Mouse (Mus musculus): ENCODE data around the gene Anxa5. TPM values are rescaled to one million over a fixed set of nuclear protein-coding genes. Genes with fewer than 3 reads are reported as not detected.

Anxa5 gene
- polyA plus RNA-seq, 1 experiment, result 177 TPM

GRCm38 (mm10) chr3:36474938-36475483, 683 bp downstream of the Anxa5 start:
- no peak for TF ChIP-seq CTCF (IDR thresholded peaks at IDR 0.05; ENCODE audit: borderline replicate concordance, insufficient read depth, low read depth, low read length)
- TF ChIP-seq POLR2A (IDR thresholded peaks at IDR 0.05; ENCODE audit: borderline replicate concordance, insufficient read depth, low read length), result no peak
- peak overlapping the region; percentile 24; the same call in 1 of the 2 replicates for H3K27ac ChIP-seq (ENCODE audit: insufficient read depth, low read length)
- 2% methylated on average over 24 of the region's 24 CpGs for WGBS
- DNase-seq, result peak in 1 of 2 experiments; percentile 46
- H3K4me3 ChIP-seq (replicated peaks; ENCODE audit: insufficient read depth, low read depth, low read length), result peak overlapping the region; percentile 78
- no peaks in the 10 kb centered on the region for H3K27me3 ChIP-seq (ENCODE audit: control insufficient read depth, insufficient read depth, low read length)
- H3K4me1 ChIP-seq (ENCODE audit: control insufficient read depth, insufficient read depth, low read length), result no peaks in the 10 kb centered on the region

DNA sequence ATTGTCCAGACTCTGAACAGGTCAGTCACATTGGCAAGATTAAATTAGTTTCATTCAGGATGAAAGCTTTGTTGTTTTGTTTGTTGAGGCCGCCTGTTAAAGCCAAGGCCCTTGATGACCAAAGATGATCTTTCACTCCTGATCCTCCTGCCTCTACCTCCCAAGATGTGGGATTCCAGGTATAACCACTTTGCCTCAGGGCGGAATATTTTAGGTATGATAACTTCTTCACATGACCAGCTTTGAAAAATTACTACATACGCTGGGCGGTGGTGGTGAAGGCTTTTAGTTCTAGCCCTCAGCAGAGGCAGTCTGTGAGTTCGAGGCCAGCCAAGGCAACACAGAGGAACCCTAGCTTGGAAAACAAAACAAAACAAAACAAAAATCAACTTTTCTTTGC, 1.3 kb downstream of the Anxa5 start:
- 89% methylated on average over 5 of the region's 5 CpGs for WGBS
- Histone ChIP-seq H3K27me3 (ENCODE audit: control insufficient read depth, insufficient read depth, low read length) (no peaks in the 10 kb centered on the region), H3K4me1 (ENCODE audit: control insufficient read depth, insufficient read depth, low read length) (no peaks in the 10 kb centered on the region), H3K27ac (ENCODE audit: insufficient read depth, low read length) (no peak overlapping the region), H3K4me3 (replicated peaks; ENCODE audit: insufficient read depth, low read depth, low read length) (no peak overlapping the region)
- DNase-seq, result no peak
- TF ChIP-seq POLR2A (IDR thresholded peaks at IDR 0.05; ENCODE audit: borderline replicate concordance, insufficient read depth, low read length) (no peak), CTCF (IDR thresholded peaks at IDR 0.05; ENCODE audit: borderline replicate concordance, insufficient read depth, low read depth, low read length) (no peak)

GRCm38 (mm10) chr3:36473222-36473621, 2.5 kb downstream of the Anxa5 start:
- Histone ChIP-seq H3K4me1 (ENCODE audit: control insufficient read depth, insufficient read depth, low read length) (no peaks in the 10 kb centered on the region), H3K4me3 (replicated peaks; ENCODE audit: insufficient read depth, low read depth, low read length) (no peak overlapping the region), H3K27me3 (ENCODE audit: control insufficient read depth, insufficient read depth, low read length) (no peaks in the 10 kb centered on the region), H3K27ac (ENCODE audit: insufficient read depth, low read length) (no peak overlapping the region)
- no peak for TF ChIP-seq CTCF (IDR thresholded peaks at IDR 0.05; ENCODE audit: borderline replicate concordance, insufficient read depth, low read depth, low read length)
- no peak for TF ChIP-seq POLR2A (IDR thresholded peaks at IDR 0.05; ENCODE audit: borderline replicate concordance, insufficient read depth, low read length)
- no peak for DNase-seq
- WGBS, result 97% methylated on average over 5 of the region's 5 CpGs

DNA sequence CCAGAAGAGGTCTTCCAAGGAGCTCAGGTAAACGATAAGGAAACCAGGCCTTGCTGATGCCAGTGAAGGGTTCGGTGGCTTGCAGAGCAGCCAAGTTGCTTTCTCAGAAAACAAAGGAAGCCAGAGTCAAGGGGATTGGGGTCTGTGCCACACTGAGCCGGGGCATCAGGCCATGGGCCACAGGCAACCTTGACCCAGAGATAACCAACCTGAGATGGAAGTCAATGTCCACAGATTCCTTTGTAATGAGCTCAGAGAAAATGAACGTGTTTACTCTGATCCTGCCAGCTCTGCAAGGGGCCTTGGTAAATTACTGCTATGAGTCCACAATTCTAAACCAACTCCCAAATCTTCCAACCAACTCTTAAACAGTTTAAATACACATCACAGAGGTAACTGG, 3.8 kb downstream of the Anxa5 start:
- no peaks in the 10 kb centered on the region for H3K4me1 ChIP-seq (ENCODE audit: control insufficient read depth, insufficient read depth, low read length)
- no peak for DNase-seq
- no peak overlapping the region for H3K27ac ChIP-seq (ENCODE audit: insufficient read depth, low read length)
- H3K4me3 ChIP-seq (replicated peaks; ENCODE audit: insufficient read depth, low read depth, low read length), result no peak overlapping the region
- H3K27me3 ChIP-seq (ENCODE audit: control insufficient read depth, insufficient read depth, low read length), result no peaks in the 10 kb centered on the region
- 66% methylated on average over 4 of the region's 4 CpGs for WGBS
- TF ChIP-seq POLR2A (IDR thresholded peaks at IDR 0.05; ENCODE audit: borderline replicate concordance, insufficient read depth, low read length) (no peak), CTCF (IDR thresholded peaks at IDR 0.05; ENCODE audit: borderline replicate concordance, insufficient read depth, low read depth, low read length) (no peak)

DNA sequence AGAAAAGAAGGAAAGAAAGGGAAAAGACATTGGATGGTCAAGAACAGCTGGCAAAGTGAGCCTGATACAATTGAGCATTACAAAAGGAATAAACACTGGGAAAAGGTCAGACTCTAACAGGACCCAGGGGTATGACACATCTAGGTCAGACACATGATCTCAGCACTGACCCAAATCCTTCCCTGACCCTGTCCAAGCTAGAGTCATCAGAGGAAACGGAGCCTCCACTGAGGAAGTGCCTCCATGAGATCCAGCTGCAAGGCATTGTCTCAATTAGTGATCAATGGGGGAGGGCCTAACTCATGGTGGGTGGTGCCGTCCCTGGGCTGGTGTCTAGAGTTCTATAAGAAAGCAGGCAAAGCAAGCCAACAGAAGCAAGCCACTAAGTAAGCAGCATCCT, 6.8 kb downstream of the Anxa5 start:
- H3K4me1 ChIP-seq (ENCODE audit: control insufficient read depth, insufficient read depth, low read length), result no peaks in the 10 kb centered on the region
- no peaks in the 10 kb centered on the region for H3K27me3 ChIP-seq (ENCODE audit: control insufficient read depth, insufficient read depth, low read length)
- WGBS, result 70% methylated on average over 2 of the region's 2 CpGs
- DNase-seq, result no peak
- TF ChIP-seq CTCF (IDR thresholded peaks at IDR 0.05; ENCODE audit: borderline replicate concordance, insufficient read depth, low read depth, low read length) (no peak), POLR2A (IDR thresholded peaks at IDR 0.05; ENCODE audit: borderline replicate concordance, insufficient read depth, low read length) (no peak)
- H3K4me3 ChIP-seq (replicated peaks; ENCODE audit: insufficient read depth, low read depth, low read length), result no peak overlapping the region
- no peak overlapping the region for H3K27ac ChIP-seq (ENCODE audit: insufficient read depth, low read length)

- no peak overlapping the region for H3K4me3 ChIP-seq (replicated peaks; ENCODE audit: insufficient read depth, low read depth, low read length)
- no peaks in the 10 kb centered on the region for H3K27me3 ChIP-seq (ENCODE audit: control insufficient read depth, insufficient read depth, low read length)
- no peak overlapping the region for H3K27ac ChIP-seq (ENCODE audit: insufficient read depth, low read length)
- H3K4me1 ChIP-seq (ENCODE audit: control insufficient read depth, insufficient read depth, low read length), result no peaks in the 10 kb centered on the region
- TF ChIP-seq CTCF (IDR thresholded peaks at IDR 0.05; ENCODE audit: borderline replicate concordance, insufficient read depth, low read depth, low read length), result no peak
- TF ChIP-seq POLR2A (IDR thresholded peaks at IDR 0.05; ENCODE audit: borderline replicate concordance, insufficient read depth, low read length), result no peak
- WGBS, result 91% methylated on average over 7 of the region's 7 CpGs
- no peak for DNase-seq
Observed at GRCm38 (mm10) chr3:36467632-36468031, 8.1 kb downstream of the Anxa5 start.

DNA sequence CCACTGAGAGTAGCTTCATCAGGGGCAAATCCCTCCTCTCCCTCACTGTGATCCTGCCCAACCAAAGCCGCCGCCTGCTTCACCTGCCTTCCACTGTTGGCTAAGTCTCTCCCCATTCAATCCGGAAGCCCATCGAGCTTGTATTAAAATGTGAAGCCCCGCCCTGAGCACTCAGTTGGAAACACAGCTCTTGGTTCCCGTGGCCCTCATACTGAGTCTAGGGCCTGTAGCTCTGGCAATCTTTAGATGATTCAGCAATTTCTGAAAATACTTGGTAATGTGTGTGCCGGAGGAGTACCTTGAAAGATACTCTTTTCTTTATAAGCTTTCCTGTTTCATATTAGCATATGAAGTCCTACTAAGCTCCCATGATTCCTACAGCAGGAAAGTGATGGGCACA, 10.2 kb downstream of the Anxa5 start:
- Histone ChIP-seq H3K27ac (ENCODE audit: insufficient read depth, low read length) (no peak overlapping the region), H3K4me3 (replicated peaks; ENCODE audit: insufficient read depth, low read depth, low read length) (no peak overlapping the region), H3K27me3 (ENCODE audit: control insufficient read depth, insufficient read depth, low read length) (no peaks in the 10 kb centered on the region), H3K4me1 (ENCODE audit: control insufficient read depth, insufficient read depth, low read length) (no peaks in the 10 kb centered on the region)
- 68% methylated on average over 7 of the region's 7 CpGs for WGBS
- no peak for DNase-seq
- TF ChIP-seq POLR2A (IDR thresholded peaks at IDR 0.05; ENCODE audit: borderline replicate concordance, insufficient read depth, low read length) (no peak), CTCF (IDR thresholded peaks at IDR 0.05; ENCODE audit: borderline replicate concordance, insufficient read depth, low read depth, low read length) (no peak)

DNA sequence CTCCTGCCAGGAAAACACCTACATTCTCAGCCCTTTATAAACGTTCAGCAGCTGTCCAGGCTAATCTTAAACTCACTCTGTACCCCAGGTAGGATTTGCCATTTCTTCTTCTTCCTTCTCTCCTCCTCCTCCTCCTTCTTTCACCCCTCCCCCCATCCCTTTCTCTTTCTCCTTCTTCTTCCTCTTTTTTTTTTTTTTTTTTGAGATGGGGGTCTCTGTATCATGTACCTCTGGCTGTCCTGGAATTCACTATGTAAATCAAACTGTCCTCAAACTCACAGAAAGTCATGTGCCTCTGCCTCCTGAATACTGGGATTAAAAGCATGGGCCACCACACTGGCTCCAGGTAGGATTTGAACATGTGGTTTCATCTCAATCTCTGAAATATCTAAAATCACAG, 13.3 kb downstream of the Anxa5 start:
- WGBS, result 37% methylated on average over 1 of the region's 1 CpGs
- Histone ChIP-seq H3K4me1 (ENCODE audit: control insufficient read depth, insufficient read depth, low read length) (no peaks in the 10 kb centered on the region), H3K27me3 (ENCODE audit: control insufficient read depth, insufficient read depth, low read length) (no peaks in the 10 kb centered on the region), H3K27ac (ENCODE audit: insufficient read depth, low read length) (no peak overlapping the region), H3K4me3 (replicated peaks; ENCODE audit: insufficient read depth, low read depth, low read length) (no peak overlapping the region)
- no peak for DNase-seq
- TF ChIP-seq CTCF (IDR thresholded peaks at IDR 0.05; ENCODE audit: borderline replicate concordance, insufficient read depth, low read depth, low read length), result no peak
- TF ChIP-seq POLR2A (IDR thresholded peaks at IDR 0.05; ENCODE audit: borderline replicate concordance, insufficient read depth, low read length), result no peak
